Mouse (Mus musculus) midbrain, embryonic 15.5 days (tissue): ENCODE measurements around the gene Shisa3. TPM values are rescaled to one million over a fixed set of nuclear protein-coding genes. Genes with fewer than 3 reads are reported as not detected.

ENCODE experiments used
- ATAC-seq: fragments of 200-750 bp; cut with Nextera tagmentation; replicated peaks from 2 replicates; pipeline ENCODE4 v1.8.0; 2017; ENCODE audit warnings: moderate TSS enrichment
- H3K27ac ChIP-seq: fragments of 300-500 bp; sonication (generic); 2 replicates; pipeline ENCODE4 v1.5.1; 2015; ENCODE audit warnings: mild to moderate bottlenecking, inconsistent platforms
- H3K27me3 ChIP-seq: fragments of 300-500 bp; sonication (generic); replicated peaks from 2 replicates; pipeline ENCODE4 v1.6.1; 2015; ENCODE audit warnings: inconsistent platforms
- H3K36me3 ChIP-seq: fragments of 300-500 bp; sonication (generic); replicated peaks from 2 replicates; pipeline ENCODE4 v1.6.1; 2015; ENCODE audit warnings: inconsistent platforms
- H3K4me1 ChIP-seq: fragments of 300-500 bp; sonication (generic); 2 replicates; pipeline ENCODE4 v1.6.1; 2015; ENCODE audit warnings: inconsistent platforms
- H3K4me2 ChIP-seq: fragments of 300-500 bp; sonication (generic); 2 replicates; pipeline ENCODE4 v1.6.1; 2015; ENCODE audit warnings: inconsistent platforms, mild to moderate bottlenecking, moderate library complexity
- H3K4me3 ChIP-seq: fragments of 300-500 bp; sonication (generic); 2 replicates; pipeline ENCODE4 v1.5.1; 2015; ENCODE audit warnings: mild to moderate bottlenecking, inconsistent platforms
- H3K9ac ChIP-seq: fragments of 300-500 bp; sonication (generic); 2 replicates; pipeline ENCODE4 v1.6.1; 2015; ENCODE audit warnings: mild to moderate bottlenecking, inconsistent platforms
- H3K9me3 ChIP-seq: fragments of 300-500 bp; sonication (generic); 2 replicates; pipeline ENCODE4 v1.6.1; 2016; ENCODE audit warnings: inconsistent platforms
- WGBS: fragments of 180-500 bp; shearing (Covaris S2); methylation state at CpG from one replicate; pipeline ENCODE4 v1.1.7; 2015; ENCODE audit warnings: mixed read lengths; 5-methylcytosine and 5-hydroxymethylcytosine counted together
- polyA plus RNA-seq: library from polyadenylated mRNA; unstranded; fragments of >200 nt; fragmentation: Nextera tagmentation; extraction: Ambion mirVana; gene quantifications from 2 replicates; pipeline ENCODE4 v1.2.1, GENCODE M21; 2015

The Shisa3 gene
- 34.4 and 37.2 TPM in 2 replicates for polyA plus RNA-seq

GRCm38 (mm10) chr5:67607804-67608673 is at the start of gene Shisa3:
Gene Shisa3, plus strand, starts transcription at chr5:67607882.
- Histone ChIP-seq H3K9ac (peak within 1 kb of the TSS; percentile 35; the same call in 1 of the 2 replicates), H3K4me1 (peaks cover 21% of the 10 kb centered on the region), H3K4me3 (peak within 1 kb of the TSS; percentile 41), H3K4me2 (peak within 1 kb of the TSS; percentile 75), H3K27ac (no peak within 1 kb of the TSS), H3K36me3 (no peaks in the 10 kb centered on the region), H3K27me3 (peaks cover 73% of the 10 kb centered on the region), H3K9me3 (no peaks in the 10 kb centered on the region)
- ATAC-seq = peak; percentile 83
- under 1% methylated on average over 86 of the region's 86 CpGs for WGBS

- no peak overlapping the region for H3K9ac ChIP-seq
- WGBS = 77% methylated on average over 4 of the region's 4 CpGs
- no peaks in the 10 kb centered on the region for H3K4me1 ChIP-seq
- H3K27ac ChIP-seq = no peak overlapping the region
- no peaks in the 10 kb centered on the region for H3K27me3 ChIP-seq
- no peak for ATAC-seq
- H3K36me3 ChIP-seq = no peaks in the 10 kb centered on the region
- no peak overlapping the region for H3K4me3 ChIP-seq
- no peaks in the 10 kb centered on the region for H3K9me3 ChIP-seq
- H3K4me2 ChIP-seq = no peak overlapping the region
Measured at GRCm38 (mm10) chr5:67558644-67559043, 49.0 kb upstream of the Shisa3 start.

GRCm38 (mm10) chr5:67559063-67559462 is 48.6 kb upstream of the Shisa3 start:
- Histone ChIP-seq H3K36me3 (no peaks in the 10 kb centered on the region), H3K27me3 (no peaks in the 10 kb centered on the region), H3K27ac (no peak overlapping the region), H3K9me3 (no peaks in the 10 kb centered on the region), H3K9ac (no peak overlapping the region), H3K4me3 (no peak overlapping the region), H3K4me1 (no peaks in the 10 kb centered on the region), H3K4me2 (no peak overlapping the region)
- no peak for ATAC-seq
- 89% methylated on average over 3 of the region's 3 CpGs for WGBS

- WGBS = 83% methylated on average over 6 of the region's 6 CpGs
- ATAC-seq = no peak
- Histone ChIP-seq H3K9ac (no peak overlapping the region), H3K36me3 (no peaks in the 10 kb centered on the region), H3K4me2 (no peak overlapping the region), H3K27me3 (no peaks in the 10 kb centered on the region), H3K4me1 (no peaks in the 10 kb centered on the region), H3K9me3 (no peaks in the 10 kb centered on the region), H3K4me3 (no peak overlapping the region), H3K27ac (no peak overlapping the region)
Measured at GRCm38 (mm10) chr5:67572552-67573155, 35.0 kb upstream of the Shisa3 start.

- Histone ChIP-seq H3K4me2 (no peak overlapping the region), H3K9ac (no peak overlapping the region), H3K27ac (no peak overlapping the region), H3K36me3 (no peaks in the 10 kb centered on the region), H3K9me3 (no peaks in the 10 kb centered on the region), H3K4me1 (no peaks in the 10 kb centered on the region), H3K27me3 (no peaks in the 10 kb centered on the region), H3K4me3 (no peak overlapping the region)
- 77% methylated on average over 9 of the region's 9 CpGs for WGBS
- no peak for ATAC-seq
Measured at GRCm38 (mm10) chr5:67574039-67574438, 33.6 kb upstream of the Shisa3 start.

- WGBS = 93% methylated on average over 2 of the region's 2 CpGs
- H3K4me2 ChIP-seq = no peak overlapping the region
- H3K27me3 ChIP-seq = no peaks in the 10 kb centered on the region
- no peak overlapping the region for H3K9ac ChIP-seq
- no peaks in the 10 kb centered on the region for H3K4me1 ChIP-seq
- ATAC-seq = no peak
- no peaks in the 10 kb centered on the region for H3K36me3 ChIP-seq
- H3K27ac ChIP-seq = no peak overlapping the region
- H3K4me3 ChIP-seq = no peak overlapping the region
- H3K9me3 ChIP-seq = no peaks in the 10 kb centered on the region
Measured at GRCm38 (mm10) chr5:67575705-67576104, 32.0 kb upstream of the Shisa3 start.

- Histone ChIP-seq H3K27ac (no peak overlapping the region), H3K4me3 (no peak overlapping the region), H3K27me3 (no peaks in the 10 kb centered on the region), H3K9me3 (no peaks in the 10 kb centered on the region), H3K9ac (no peak overlapping the region), H3K4me1 (no peaks in the 10 kb centered on the region), H3K36me3 (no peaks in the 10 kb centered on the region), H3K4me2 (no peak overlapping the region)
- ATAC-seq = no peak
- WGBS = 45% methylated on average over 6 of the region's 6 CpGs
Measured at GRCm38 (mm10) chr5:67579725-67580633, 27.7 kb upstream of the Shisa3 start.

GRCm38 (mm10) chr5:67595070-67595469 is 12.6 kb upstream of the Shisa3 start:
- ATAC-seq = no peak
- H3K4me3 ChIP-seq = no peak overlapping the region
- H3K27me3 ChIP-seq = peaks cover 11% of the 10 kb centered on the region; the same call in 1 of the 2 replicates
- 90% methylated on average over 1 of the region's 1 CpGs for WGBS
- H3K9ac ChIP-seq = no peak overlapping the region
- H3K9me3 ChIP-seq = no peaks in the 10 kb centered on the region
- H3K36me3 ChIP-seq = no peaks in the 10 kb centered on the region
- no peak overlapping the region for H3K27ac ChIP-seq
- no peaks in the 10 kb centered on the region for H3K4me1 ChIP-seq
- no peak overlapping the region for H3K4me2 ChIP-seq

- H3K9ac ChIP-seq = no peak overlapping the region
- no peaks in the 10 kb centered on the region for H3K36me3 ChIP-seq
- ATAC-seq = no peak
- no peak overlapping the region for H3K27ac ChIP-seq
- no peak overlapping the region for H3K4me3 ChIP-seq
- peaks cover 14% of the 10 kb centered on the region; the same call in 1 of the 2 replicates for H3K27me3 ChIP-seq
- H3K4me2 ChIP-seq = no peak overlapping the region
- WGBS = 80% methylated on average over 7 of the region's 7 CpGs
- no peaks in the 10 kb centered on the region for H3K4me1 ChIP-seq
- no peaks in the 10 kb centered on the region for H3K9me3 ChIP-seq
Measured at GRCm38 (mm10) chr5:67595629-67596028, 12.1 kb upstream of the Shisa3 start.

GRCm38 (mm10) chr5:67599935-67600334 is 7.7 kb upstream of the Shisa3 start:
- H3K4me2 ChIP-seq = no peak overlapping the region
- H3K9ac ChIP-seq = no peak overlapping the region
- no peaks in the 10 kb centered on the region for H3K4me1 ChIP-seq
- H3K27me3 ChIP-seq = peaks cover 41% of the 10 kb centered on the region
- no peaks in the 10 kb centered on the region for H3K9me3 ChIP-seq
- H3K27ac ChIP-seq = no peak overlapping the region
- 90% methylated on average over 9 of the region's 9 CpGs for WGBS
- no peak overlapping the region for H3K4me3 ChIP-seq
- ATAC-seq = no peak
- H3K36me3 ChIP-seq = no peaks in the 10 kb centered on the region

GRCm38 (mm10) chr5:67605951-67606350 is 1.7 kb upstream of the Shisa3 start:
- Histone ChIP-seq H3K9ac (no peak overlapping the region), H3K4me2 (no peak overlapping the region), H3K4me1 (peaks cover 21% of the 10 kb centered on the region), H3K27ac (no peak overlapping the region), H3K4me3 (no peak overlapping the region), H3K36me3 (no peaks in the 10 kb centered on the region), H3K27me3 (peaks cover 69% of the 10 kb centered on the region), H3K9me3 (no peaks in the 10 kb centered on the region)
- no peak for ATAC-seq
- WGBS = 46% methylated on average over 5 of the region's 5 CpGs
